Mouse (Mus musculus) gastrocnemius, adult 8-10 months (tissue): ENCODE data around the gene Gm42421. TPM values are rescaled to one million over a fixed set of nuclear protein-coding genes. Genes with fewer than 3 reads are reported as not detected.

Source experiments
- DNase-seq, 2 experiments: peaks; one replicate each; pipeline ENCODE4 v3.0.0; 2022; ENCODE audit warnings: low spot score in 2 of 2
- total RNA-seq, 4 experiments: library from RNA; stranded (reverse); gene quantifications; 2 replicates each; pipeline ENCODE4 v1.2.4; 2022

Gm42421 gene
- total RNA-seq, 4 experiments from 2014 or later = not detected

GRCm38 (mm10) chr5:143936156-143936555 lies 8.2 kb downstream of the Gm42421 start:
- no peak for DNase-seq

GRCm38 (mm10) chr5:143941588-143941987 lies 13.6 kb downstream of the Gm42421 start:
- no peak for DNase-seq

DNA sequence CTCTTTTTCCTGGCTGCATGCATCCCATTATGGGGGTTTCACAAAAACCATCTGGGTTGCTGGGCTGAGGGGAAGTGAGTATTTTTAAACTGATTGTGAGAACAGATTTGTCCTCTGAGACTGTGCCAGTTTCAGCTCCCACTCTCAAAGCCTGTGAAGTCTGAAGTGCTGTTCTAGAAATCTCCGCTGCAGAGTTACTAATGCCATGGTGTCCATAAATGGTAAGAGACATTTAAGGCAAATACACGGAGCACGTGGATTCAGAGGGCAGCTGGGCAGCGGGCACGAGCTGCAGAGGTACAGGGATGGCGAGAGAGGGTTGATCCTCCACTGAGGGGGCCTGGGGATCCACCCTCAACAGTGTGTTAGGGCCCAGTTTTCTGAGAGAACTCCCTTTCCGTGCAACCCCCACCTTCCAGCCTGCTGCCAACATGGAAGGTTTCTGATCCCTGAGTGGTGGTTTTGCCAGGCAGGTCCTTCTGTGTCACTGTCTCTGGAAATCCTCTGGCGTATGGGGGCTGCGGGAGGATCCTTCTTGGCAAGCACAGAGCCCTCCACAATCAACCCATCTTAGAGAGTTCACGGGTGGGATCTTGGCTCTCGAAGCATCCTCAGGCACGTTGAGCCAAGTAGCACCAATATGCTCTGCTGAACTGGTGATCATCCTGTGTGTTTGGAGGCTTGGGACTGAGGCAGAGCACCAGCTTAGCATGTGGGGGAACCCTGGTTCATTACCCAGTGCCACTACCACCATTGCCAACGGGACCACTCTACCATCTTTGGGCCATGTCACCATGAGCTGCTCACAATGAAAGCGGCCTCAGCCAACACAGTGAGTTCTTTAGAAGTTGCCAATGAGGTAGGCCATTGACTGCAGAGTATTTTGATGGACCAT lies 15.5 kb downstream of the Gm42421 start:
- DNase-seq = no peak

GRCm38 (mm10) chr5:143948361-143948760 lies 20.4 kb downstream of the Gm42421 start:
- DNase-seq = no peak

DNA sequence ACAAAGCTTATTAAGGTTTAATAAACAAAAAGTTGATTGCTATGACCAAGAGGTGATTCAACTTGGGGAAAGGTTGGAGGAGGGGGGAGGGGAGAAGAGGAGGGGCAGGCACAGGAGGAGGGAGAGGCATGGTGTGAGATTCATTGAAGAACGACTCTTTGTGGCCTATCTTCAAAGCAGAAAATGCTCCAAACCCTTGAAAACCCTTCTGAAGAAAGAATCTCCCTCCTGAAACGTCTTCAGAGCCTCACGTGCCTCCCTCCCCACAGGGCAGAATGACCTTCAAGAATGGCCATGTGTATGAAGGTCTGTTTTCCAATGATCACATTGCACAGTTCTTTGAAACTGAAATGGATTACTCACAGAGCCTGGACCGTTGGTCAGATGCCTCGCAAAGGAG lies 22.0 kb downstream of the Gm42421 start:
- DNase-seq = no peak

DNA sequence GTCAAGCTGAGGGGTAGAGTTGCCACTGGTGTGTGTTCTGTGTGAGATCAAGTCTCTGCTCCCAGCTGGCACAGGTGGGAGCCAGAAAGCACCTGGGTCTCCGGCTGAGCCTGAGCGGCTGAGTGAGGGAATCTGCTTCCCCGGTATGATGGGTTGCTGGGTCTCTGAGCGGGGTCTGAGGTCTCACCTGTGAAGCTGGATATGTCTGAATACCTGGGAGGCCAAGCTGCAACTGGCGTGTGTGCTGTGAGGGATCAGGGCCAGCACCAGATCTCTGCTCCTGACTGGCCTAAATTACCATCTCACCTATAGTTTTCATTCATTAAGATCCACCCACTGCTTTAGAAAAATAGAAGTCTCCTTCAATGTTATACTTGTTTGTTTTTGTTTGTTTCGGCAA lies 29.1 kb downstream of the Gm42421 start:
- DNase-seq = no peak

DNA sequence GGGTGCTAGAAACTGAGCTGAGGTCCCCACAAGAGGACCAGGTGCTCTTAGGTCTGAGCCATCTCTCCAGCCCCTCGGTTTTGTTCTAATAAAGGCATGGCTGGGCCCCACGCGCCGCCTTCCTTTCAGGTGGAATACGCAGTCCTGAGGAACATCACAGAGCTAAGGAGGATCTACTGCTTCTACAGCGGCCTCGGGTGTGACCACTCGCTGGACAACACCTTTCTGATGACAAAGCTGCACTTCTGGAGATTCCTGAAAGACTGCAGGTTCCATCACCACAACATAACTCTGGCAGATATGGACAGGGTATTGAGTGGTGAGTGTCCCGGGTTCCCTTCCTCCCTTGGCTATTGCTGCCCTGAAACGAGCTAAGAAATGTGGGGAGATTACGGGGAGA lies 31.6 kb downstream of the Gm42421 start:
- no peak for DNase-seq

DNA sequence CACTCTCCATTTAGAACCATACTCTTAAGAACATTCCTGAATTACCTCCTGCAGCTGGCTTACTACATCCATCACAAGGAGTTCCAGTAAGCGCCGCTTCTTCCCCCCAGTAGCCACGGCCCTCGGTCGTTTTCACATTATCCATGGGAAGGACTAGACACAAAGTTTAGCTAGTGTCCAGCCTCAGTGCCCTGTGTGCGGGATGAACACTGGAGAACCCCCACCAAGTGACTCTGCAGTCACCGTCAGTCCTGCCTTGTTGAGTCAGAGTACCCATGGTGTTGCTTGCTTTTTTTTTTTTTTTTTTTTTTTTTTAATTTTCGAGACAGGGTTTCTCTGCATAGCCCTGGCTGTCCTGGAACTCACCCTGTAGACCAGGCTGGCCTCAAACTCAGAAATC lies 33.2 kb downstream of the Gm42421 start:
- DNase-seq = no peak

- no peak for DNase-seq
Observed at GRCm38 (mm10) chr5:143965586-143966345, 37.8 kb downstream of the Gm42421 start.

- no peak for DNase-seq
Observed at GRCm38 (mm10) chr5:143966671-143967070, 38.7 kb downstream of the Gm42421 start.

DNA sequence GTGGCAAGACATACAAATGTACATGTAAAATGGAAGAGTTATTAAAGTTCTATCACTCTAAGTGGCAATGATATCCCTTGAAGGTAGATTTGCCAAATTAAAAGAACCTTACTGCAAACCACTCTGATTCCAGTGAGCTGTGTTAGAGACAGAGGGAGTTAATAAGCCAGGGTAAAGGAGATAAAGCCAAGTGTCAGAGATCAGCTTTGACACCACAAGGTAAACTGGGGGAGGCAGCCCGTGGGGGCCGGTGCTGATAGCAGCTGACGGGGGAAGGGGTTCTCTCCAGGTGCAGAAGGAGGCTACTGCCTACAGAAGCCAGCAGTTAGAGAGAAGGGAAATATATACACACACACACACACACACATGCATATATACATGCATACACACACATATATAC lies 44.7 kb downstream of the Gm42421 start:
- no peak for DNase-seq

DNA sequence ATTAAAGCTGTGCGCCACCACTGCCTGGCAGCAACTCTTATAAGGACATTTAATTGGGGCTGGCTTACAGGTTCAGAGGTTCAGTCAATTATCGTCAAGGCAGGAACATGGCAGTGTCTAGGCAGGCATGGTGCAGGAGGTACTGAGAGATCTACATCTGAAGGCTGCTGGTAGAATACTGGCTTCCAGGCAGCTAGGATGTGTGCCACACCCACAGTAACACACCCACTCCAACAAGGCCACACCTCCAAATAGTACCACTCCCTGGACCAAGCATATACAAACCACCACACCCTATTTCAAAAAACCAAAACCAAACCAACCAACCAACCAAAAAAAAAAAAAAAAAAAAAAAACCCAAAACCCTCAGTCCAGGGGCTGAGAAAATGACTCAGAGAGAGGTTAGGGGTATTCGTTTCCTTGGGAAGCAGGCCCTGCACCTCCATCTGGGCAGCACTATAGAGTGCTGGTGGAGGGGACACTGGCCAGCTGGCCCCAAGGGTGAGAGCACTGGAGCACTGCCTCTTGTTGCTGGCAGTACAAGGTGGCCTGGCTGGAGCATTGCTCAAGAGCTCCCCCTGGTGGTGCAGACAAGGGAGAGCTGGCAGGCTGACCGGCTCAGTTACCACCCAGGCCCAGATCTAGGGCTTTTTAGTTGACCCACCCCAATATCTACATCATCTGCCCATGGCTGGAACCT lies 47.1 kb downstream of the Gm42421 start:
- peak; percentile 11 to 43 for DNase-seq

DNA sequence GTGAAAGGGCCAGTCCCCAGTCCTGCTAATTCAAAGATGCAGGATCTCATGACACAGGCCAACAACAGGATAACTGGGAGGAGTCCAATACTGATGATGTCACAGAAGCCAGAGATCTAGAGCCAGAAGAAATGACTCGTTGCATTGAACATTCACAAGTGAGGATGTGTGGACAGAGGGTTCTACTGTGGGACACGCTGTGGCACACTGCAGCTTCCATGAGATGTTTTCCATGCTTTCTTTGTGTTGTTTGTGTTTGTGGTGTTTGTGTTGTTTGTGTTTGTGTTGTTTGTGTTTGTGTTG lies 47.6 kb downstream of the Gm42421 start:
- DNase-seq = no peak

DNA sequence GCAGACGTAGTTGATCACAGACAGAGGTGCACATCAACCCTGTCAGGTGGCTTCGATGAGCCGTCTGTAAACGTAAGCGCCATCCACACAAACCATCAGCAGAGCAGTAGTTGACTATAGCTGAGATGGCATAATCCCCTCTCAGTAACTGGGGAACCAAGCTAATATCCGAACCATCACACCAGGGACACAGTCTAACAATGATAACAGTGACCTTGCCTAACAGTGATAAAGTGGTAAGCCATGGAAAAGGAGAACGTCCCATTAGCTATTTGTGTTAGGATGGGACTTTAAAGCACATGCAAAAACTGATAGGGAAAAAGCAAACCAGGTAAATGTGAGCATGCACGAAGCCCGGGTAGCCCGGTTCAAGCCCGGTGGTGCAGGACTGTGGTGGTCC lies 48.3 kb downstream of the Gm42421 start:
- DNase-seq = no peak

DNA sequence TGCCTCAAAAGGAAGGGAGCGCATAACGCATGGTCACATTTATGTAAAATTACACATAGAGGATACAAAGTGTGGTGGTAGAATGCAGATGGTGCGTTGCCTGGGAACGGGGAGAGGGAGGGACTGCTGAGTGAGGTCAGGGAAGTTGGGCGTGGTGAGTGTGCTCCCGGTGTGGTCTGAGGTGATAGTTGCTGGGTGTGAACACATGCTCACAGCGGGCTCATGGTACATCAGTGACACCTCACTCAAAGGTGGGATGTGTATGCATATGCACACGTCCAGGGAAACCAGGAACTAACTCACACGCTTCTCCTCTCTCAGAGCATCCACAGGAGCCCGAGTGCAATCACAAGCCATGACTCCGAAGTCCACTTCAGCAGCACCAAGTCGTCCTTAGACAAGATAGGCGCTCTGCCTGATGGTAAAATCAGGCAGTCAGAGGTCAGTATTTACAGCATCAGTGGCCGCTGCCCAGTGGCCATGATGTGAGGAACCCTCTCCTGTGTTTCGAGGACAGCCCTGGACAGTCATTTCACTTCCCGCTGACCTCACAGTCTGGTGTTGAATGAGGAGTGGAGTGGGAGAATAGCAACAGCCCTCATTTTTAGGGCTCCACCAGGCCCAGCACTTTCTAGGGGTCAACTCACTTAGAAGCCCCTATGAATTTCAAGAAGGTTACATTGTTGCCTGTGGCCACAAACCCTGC lies 48.9 kb downstream of the Gm42421 start:
- DNase-seq = no peak

- DNase-seq = no peak
Observed at GRCm38 (mm10) chr5:143980858-143981257, 52.9 kb downstream of the Gm42421 start.

DNA sequence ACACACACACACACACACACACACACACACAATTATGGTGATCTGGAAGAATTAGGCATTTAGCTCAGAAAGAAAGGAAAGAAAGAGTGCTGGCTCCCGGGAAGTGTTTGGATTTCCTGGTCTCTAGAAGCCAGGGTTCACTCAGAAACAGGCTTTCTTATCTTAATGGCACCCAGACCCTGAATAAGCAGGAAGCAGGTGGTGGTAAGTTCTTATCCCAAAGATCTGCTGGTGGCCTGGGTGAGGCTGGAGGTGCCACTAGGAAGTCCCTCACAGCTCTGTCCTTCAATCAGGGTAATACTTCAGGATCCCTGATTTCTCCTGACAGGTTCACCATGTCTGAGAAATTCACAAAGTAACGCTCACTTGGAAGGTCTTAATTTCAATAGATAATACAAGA lies 54.4 kb downstream of the Gm42421 start:
- DNase-seq = no peak

DNA sequence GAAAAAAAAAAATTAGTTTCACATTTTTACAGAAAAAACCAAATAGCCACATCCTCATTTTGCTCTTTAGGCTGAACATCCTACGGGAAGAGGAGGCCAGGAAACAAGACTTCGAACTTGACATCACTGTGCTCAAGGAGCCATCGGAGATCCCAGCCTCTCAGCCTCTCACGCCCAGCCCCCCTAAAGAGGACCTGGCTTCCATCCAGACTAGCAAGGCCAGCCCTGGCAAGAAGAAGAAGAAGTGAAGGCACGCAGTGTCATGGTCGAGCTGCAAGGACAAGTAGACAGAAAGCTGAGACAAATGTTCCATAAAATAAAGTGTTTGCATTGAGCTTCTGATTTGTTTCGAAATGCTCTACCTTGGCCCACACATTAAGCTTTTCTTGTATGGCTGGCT lies 57.4 kb downstream of the Gm42421 start:
- DNase-seq = no peak
